Mouse (Mus musculus): ENCODE data around the gene Rarres2.
"Not testable (repeated sequence)": the region's sequence is repeated elsewhere in the genome, so short reads cannot be mapped to it uniquely, and the experiment has no call there.

Rarres2 gene

GRCm38 (mm10) chr6:48539860-48540259 is 32.7 kb downstream of the Rarres2 start:
- DNase-seq: no peak

DNA sequence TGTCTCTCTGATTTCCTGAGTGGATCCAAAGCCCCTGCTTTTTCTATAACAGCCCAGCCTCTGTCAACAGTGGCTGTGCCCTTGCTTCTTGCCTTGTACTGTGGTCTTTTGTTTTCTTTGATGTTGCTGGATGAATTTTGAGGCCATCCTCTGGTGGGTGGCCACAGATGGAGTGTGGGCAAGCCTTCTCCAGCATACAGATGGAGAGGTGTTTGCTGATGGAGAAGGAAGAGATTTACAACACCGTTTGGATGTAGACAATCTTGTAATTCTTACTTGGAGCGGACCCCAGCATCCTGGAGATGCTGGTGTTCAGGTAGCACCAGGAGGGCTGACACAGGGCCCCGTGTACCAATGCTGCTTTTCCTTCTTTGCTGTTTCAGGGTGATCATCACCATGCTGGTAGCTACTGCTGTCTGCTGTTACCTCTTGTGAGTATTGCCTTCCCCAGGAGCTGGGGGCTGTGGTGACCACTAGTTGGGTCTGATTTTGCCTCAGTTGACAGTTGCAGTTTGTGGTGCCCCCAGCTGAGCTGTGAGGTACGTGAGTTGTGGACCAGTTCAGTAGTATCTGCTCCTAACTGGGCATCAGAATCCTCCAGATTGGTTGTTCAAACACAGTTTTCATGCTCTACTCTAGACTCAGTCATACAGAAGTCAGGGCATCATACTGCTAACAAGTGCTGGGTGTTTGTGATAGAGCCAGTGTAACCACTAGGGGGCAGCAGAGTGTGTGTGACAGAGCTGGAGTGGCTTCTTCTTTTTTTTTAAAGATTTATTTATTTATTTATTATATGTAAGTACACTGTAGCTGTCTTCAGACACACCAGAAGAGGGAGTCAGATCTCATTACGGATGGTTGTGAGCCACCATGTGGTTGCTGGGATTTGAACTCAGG is 33.5 kb downstream of the Rarres2 start:
- peak; percentile 61 to 72 for DNase-seq

DNA sequence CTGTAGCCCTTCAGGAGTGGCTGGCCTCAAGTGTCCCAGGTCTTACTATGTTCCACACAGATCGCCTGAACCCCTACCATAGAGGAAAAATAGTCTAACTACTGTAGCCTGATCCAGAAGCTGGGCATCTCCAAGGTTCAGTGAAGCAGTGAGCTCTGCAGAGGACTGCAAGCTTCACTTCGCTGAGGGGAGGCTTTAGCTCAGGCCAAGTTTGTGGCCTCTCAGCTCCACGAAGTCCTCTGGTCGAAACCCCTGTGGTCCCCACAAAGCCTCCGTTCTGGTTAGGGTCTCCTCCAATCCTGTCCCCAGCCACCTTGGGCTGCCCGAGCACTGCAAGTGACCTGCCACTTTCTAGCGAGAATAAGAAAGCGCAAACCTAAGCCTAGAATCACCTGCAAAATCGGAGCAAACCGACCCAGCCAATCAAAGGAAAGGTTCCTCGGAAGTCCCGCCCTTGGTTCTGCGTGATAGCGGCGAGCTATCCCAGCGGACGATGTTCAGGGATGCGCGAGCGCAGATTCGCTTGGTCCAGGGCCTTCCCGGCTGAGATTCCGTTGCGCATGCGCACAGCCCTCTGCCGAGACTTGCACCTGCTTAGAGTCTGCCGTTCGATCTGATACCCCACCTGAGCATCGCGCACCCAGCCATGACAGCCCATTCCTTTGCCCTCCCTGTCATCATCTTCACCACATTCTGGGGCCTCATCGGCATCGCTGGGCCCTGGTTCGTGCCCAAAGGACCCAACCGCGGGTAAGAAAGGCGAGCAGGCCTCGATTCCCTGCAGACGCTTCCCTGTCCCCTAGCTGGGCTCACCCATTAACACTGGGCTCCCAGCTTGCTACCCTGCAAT is 35.3 kb downstream of the Rarres2 start, which contains the start of gene Atp6v0e2:
TSS of gene Atp6v0e2 (plus strand) at position 511 of the 850 bp plus-strand sequence.
- peak; percentile 77 to 87 for DNase-seq

DNA sequence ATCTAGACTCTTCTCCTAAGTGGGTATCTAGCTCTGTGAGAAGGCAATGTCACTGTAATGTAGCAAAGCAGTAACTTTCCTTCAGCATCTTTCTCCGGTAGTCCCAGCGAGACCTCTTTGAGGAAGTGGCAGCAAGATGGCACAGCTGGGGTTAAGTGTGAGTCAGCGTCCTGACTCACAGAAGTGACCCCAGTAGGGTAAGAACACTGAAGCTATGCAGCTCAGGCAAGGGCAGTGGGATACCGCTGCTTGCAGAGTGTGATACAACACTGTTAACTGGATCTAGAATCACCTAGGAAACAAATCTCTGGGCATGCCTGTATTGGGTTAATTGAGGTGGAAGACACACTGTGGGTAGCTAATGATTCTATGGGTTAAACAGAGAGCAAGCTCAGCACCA is 36.5 kb downstream of the Rarres2 start:
- no peak for DNase-seq

DNA sequence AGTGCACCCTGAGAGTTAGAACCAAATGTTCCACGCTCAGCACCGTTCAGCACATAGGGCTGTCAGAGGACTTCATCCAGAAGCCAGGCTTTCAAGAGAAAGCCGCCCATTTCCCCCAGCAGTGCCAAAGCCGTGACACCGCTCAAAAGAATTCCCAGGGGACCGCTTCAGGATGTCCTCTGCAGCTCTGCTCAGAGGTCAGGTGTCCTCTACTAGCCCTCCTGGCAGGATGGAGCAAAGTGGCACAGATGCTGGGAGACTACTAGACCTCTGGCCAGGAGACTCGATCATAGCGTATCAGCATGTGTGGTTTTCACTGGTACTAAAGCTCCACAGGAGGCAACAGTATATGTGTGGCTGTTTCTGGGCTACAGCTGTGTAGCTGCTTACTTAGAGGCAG is 37.7 kb downstream of the Rarres2 start:
- no peak for DNase-seq

DNA sequence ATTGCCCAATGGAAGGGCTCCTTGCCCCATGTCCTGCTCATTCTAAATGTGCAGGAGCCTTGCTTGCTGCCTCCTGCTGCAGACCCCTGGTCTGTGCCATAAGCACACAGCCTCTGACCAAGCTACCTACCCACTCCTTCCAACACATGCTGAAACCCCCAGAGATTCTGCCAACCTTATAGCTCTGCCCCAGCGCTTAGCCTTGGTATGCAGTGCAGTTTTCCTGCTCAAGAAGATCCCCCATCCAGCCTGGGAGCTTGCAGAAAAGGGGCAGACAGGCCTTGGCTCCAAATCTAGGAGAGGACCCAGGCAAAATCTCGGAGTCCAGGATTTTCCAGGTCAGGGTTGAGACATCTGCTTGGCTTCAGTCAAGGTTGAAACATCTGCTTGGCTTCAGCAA is 39.1 kb downstream of the Rarres2 start:
- DNase-seq: no peak

DNA sequence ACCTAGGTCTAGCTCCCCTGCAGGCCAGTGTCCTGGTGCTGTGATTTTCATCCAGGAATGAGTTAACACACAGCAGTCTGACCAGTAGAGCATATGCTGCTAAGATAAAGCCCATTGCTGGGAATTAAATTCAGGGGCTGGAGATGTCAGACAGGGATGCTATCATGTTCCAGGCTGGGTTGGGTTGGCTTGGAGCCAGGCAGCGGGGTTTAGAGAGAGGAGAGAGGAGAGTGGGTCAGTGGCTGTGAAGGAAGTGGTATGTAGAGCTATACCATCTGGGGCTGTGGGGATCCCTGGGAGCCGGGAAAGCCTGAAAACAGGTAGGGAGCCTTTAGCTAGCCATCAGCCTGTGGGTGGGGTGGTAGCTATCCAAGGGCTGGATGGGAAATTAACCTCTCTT is 41.7 kb downstream of the Rarres2 start:
- no peak for DNase-seq

DNA sequence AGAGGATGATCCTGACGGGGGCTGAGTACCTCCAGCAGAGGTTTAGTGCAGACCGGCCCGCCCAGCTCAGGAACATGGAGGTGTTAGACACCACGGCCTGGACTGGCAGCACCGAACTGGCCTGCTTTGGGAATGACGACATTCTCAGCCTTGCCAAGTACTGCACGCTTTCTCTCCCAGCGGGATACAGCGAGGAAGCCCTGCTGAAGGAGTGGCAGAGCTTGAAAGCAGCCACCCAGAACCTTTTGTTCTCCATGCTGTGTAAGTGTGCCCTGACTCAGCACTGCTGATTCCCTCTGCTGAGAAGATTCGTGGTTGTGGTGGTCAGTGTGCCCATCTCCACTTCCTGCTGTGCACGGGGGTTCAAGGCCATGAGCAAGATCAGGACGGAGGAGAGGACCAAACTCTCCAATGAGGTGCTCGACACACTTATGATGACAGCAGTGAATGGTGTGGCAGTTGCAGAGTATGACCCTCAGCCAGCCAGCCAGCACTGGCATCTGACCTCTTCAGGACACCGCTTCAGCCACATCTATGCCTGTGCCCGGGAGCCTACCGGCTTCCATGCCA is 42.6 kb downstream of the Rarres2 start:
- DNase-seq: no peak

GRCm38 (mm10) chr6:48529261-48529660 is 43.3 kb downstream of the Rarres2 start:
- no peak for DNase-seq

- DNase-seq: no peak
Observed at GRCm38 (mm10) chr6:48527901-48528300, 44.7 kb downstream of the Rarres2 start.

GRCm38 (mm10) chr6:48524882-48525281 is 47.7 kb downstream of the Rarres2 start:
- DNase-seq: not testable (repeated sequence)
